Mouse (Mus musculus): ENCODE measurements at regions not wholly inside any gene's neighbourhood (a gene's known extent, or its start where the extent isn't known, plus 50 kb on each side); places are given as distances from the start of the nearest gene placed in this dataset.

- H3K4me3 ChIP-seq (replicated peaks): peak overlapping the region; percentile 65
- peaks cover 34% of the 10 kb centered on the region for H3K9me3 ChIP-seq
- H3K27me3 ChIP-seq (replicated peaks): no peaks in the 10 kb centered on the region
- no peaks in the 10 kb centered on the region for H3K4me1 ChIP-seq
- no peaks in the 10 kb centered on the region for H3K36me3 ChIP-seq (replicated peaks; ENCODE audit: low read length)
- TF ChIP-seq GATA1 (IDR thresholded peaks at IDR 0.05; ENCODE audit: borderline replicate concordance, low read length) (no peak), FLI1 (IDR thresholded peaks at IDR 0.05; ENCODE audit: low read length) (no peak)
Measured at GRCm38 (mm10) chr12:106158620-106159019, 148.6 kb downstream of the Vrk1 start.

GRCm38 (mm10) chr12:106171301-106171700 lies 161.3 kb downstream of the Vrk1 start:
- peaks cover 32% of the 10 kb centered on the region for H3K27me3 ChIP-seq (replicated peaks)
- TF ChIP-seq GATA1 (IDR thresholded peaks at IDR 0.05; ENCODE audit: borderline replicate concordance, low read length): no peak
- TF ChIP-seq FLI1 (IDR thresholded peaks at IDR 0.05; ENCODE audit: low read length): no peak
- peaks cover 4% of the 10 kb centered on the region; the same call in 1 of the 2 replicates for H3K4me1 ChIP-seq
- H3K36me3 ChIP-seq (replicated peaks; ENCODE audit: low read length): no peaks in the 10 kb centered on the region
- no peak overlapping the region for H3K4me3 ChIP-seq (replicated peaks)
- H3K9me3 ChIP-seq: peaks cover 20% of the 10 kb centered on the region

DNA sequence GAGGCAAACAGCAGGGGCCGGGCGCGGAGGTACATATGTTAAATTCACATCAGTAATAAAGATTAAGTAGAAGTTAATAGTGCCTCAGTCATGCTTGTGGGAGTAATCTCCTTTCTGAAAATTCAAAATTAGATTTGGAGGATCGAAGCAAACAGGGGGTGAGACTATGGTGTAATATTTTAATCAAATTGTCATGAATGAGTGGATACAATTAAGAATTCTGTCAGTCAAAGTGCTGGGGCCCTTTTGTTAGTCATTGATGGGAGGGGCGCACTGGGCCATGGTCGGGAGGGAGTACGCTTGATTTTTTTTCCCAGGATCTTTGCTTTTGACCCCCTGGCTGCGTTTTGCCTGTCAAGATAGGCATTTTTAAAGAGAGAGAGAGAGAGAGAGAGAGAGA lies 163.2 kb downstream of the Vrk1 start:
- H3K9me3 ChIP-seq: peaks cover 15% of the 10 kb centered on the region
- H3K4me1 ChIP-seq: peaks cover 4% of the 10 kb centered on the region; the same call in 1 of the 2 replicates
- TF ChIP-seq FLI1 (IDR thresholded peaks at IDR 0.05; ENCODE audit: low read length): no peak
- no peak for TF ChIP-seq GATA1 (IDR thresholded peaks at IDR 0.05; ENCODE audit: borderline replicate concordance, low read length)
- peaks cover 35% of the 10 kb centered on the region for H3K27me3 ChIP-seq (replicated peaks)
- H3K4me3 ChIP-seq (replicated peaks): no peak overlapping the region
- no peaks in the 10 kb centered on the region for H3K36me3 ChIP-seq (replicated peaks; ENCODE audit: low read length)

DNA sequence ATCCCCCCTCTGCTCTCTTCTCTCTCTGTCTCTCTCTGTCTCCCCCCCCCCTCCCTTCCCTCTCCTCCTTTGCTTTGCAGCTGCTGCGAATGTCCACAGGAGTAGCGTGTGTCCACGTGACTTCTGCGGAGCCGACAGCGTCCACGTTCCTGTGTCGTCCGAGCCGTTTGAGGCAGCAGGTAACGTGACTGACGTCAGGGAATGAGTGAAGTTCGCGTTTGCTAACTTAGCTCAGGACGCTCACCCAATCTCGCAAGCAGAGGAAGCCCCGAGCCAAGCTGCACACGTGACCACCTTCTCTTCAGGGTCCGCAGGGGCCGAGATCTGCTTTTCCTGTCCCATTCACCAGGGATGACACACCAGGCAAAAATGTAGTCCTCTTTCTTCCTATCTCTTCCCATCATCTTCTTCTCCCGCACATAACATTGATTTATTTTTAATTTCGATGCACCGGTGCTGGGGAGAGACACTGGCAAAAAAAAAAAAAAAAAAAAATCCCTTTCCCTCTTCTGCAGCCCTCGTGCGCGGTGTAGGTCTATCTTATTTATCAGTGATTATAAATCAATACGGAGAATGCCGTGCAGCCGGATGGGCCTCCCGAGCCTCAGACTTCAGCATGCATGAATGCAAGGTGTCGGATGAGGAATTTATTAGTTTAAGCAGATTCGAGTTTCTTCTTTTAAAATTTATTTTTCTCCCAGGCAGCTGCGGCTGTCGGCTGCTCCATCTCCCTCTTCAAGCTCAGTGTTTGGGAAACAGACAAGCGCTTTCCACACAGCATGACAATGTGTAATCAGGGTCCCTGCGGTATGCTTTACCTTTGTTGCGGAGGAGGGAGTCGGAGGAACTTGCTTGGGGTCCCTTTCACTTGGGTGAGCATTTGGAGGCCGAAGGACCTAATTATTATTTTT lies 164.3 kb downstream of the Vrk1 start:
- TF ChIP-seq GATA1 (IDR thresholded peaks at IDR 0.05; ENCODE audit: borderline replicate concordance, low read length) (no peak), FLI1 (IDR thresholded peaks at IDR 0.05; ENCODE audit: low read length) (no peak)
- Histone ChIP-seq H3K9me3 (peaks cover 22% of the 10 kb centered on the region), H3K27me3 (replicated peaks) (peaks cover 35% of the 10 kb centered on the region), H3K4me3 (replicated peaks) (peak overlapping the region; percentile 80), H3K4me1 (peaks cover 4% of the 10 kb centered on the region; the same call in 1 of the 2 replicates), H3K36me3 (replicated peaks; ENCODE audit: low read length) (no peaks in the 10 kb centered on the region)

- Histone ChIP-seq H3K27me3 (replicated peaks) (peaks cover 35% of the 10 kb centered on the region), H3K9me3 (peaks cover 22% of the 10 kb centered on the region), H3K4me3 (replicated peaks) (no peak overlapping the region), H3K4me1 (peaks cover 4% of the 10 kb centered on the region; the same call in 1 of the 2 replicates), H3K36me3 (replicated peaks; ENCODE audit: low read length) (no peaks in the 10 kb centered on the region)
- TF ChIP-seq FLI1 (IDR thresholded peaks at IDR 0.05; ENCODE audit: low read length) (no peak), GATA1 (IDR thresholded peaks at IDR 0.05; ENCODE audit: borderline replicate concordance, low read length) (no peak)
Measured at GRCm38 (mm10) chr12:106174981-106175700, 165.1 kb downstream of the Vrk1 start.

DNA sequence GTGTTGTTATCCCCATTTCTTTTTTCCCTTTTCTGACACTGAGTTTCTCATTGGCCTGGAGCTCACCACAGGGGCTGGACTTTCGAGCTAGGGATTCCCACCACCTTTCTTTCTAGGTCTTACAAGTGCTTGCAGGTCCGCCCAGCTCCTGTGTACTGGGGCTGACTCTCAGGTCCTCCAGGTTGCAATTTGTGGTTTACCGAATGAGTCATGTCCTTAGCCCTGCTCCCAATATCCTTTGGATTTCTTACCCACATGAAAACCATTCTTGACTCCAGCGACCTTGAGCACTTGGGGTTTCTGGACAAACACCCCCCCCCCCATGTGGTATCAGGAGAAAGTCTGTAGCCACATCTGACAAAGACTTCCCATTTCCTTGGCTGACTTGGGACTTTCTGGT lies 167.3 kb downstream of the Vrk1 start:
- TF ChIP-seq FLI1 (IDR thresholded peaks at IDR 0.05; ENCODE audit: low read length) (no peak), GATA1 (IDR thresholded peaks at IDR 0.05; ENCODE audit: borderline replicate concordance, low read length) (no peak)
- Histone ChIP-seq H3K4me3 (replicated peaks) (no peak overlapping the region), H3K36me3 (replicated peaks; ENCODE audit: low read length) (no peaks in the 10 kb centered on the region), H3K4me1 (peaks cover 4% of the 10 kb centered on the region; the same call in 1 of the 2 replicates), H3K9me3 (peaks cover 20% of the 10 kb centered on the region), H3K27me3 (replicated peaks) (peaks cover 34% of the 10 kb centered on the region)

DNA sequence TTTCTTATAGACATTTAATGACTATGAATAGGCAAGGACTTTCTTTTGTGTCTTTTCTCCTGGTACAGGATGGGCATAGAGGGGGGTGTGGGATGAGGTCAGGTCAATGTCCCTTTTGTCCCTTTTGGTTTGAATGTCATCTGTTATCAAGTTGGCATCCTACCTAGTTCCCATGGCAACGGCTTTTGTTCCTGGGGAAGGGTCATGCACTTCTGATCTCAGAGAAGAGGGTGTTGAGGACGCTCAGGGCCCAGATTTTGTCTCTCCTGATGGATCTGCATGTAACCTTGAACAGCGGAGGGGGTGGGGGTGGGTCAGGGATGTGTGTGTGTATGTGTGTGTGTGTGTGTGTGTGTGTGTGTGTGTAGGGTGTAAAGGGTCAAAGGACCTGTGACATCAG lies 167.8 kb downstream of the Vrk1 start:
- no peaks in the 10 kb centered on the region for H3K36me3 ChIP-seq (replicated peaks; ENCODE audit: low read length)
- TF ChIP-seq GATA1 (IDR thresholded peaks at IDR 0.05; ENCODE audit: borderline replicate concordance, low read length) (no peak), FLI1 (IDR thresholded peaks at IDR 0.05; ENCODE audit: low read length) (no peak)

GRCm38 (mm10) chr12:106178688-106179205 lies 168.7 kb downstream of the Vrk1 start:
- TF ChIP-seq FLI1 (IDR thresholded peaks at IDR 0.05; ENCODE audit: low read length): no peak
- H3K4me1 ChIP-seq: peaks cover 4% of the 10 kb centered on the region; the same call in 1 of the 2 replicates

More for the DNA sequence above, 167.8 kb downstream of the Vrk1 start:
- Histone ChIP-seq H3K27me3 (replicated peaks) (peaks cover 31% of the 10 kb centered on the region), H3K4me1 (peaks cover 4% of the 10 kb centered on the region; the same call in 1 of the 2 replicates), H3K4me3 (replicated peaks) (no peak overlapping the region), H3K9me3 (peaks cover 20% of the 10 kb centered on the region)

GRCm38 (mm10) chr12:106182923-106183322 lies 172.9 kb downstream of the Vrk1 start:
- Histone ChIP-seq H3K36me3 (replicated peaks; ENCODE audit: low read length) (no peaks in the 10 kb centered on the region), H3K9me3 (peaks cover 25% of the 10 kb centered on the region), H3K4me1 (no peaks in the 10 kb centered on the region), H3K4me3 (replicated peaks) (no peak overlapping the region), H3K27me3 (replicated peaks) (no peaks in the 10 kb centered on the region)
- TF ChIP-seq FLI1 (IDR thresholded peaks at IDR 0.05; ENCODE audit: low read length): no peak
- no peak for TF ChIP-seq GATA1 (IDR thresholded peaks at IDR 0.05; ENCODE audit: borderline replicate concordance, low read length)

More at GRCm38 (mm10) chr12:106178688-106179205, 168.7 kb downstream of the Vrk1 start:
- Histone ChIP-seq H3K36me3 (replicated peaks; ENCODE audit: low read length) (no peaks in the 10 kb centered on the region), H3K27me3 (replicated peaks) (peaks cover 26% of the 10 kb centered on the region), H3K9me3 (peaks cover 18% of the 10 kb centered on the region), H3K4me3 (replicated peaks) (no peak overlapping the region)
